Mouse (Mus musculus): ENCODE data around the gene Stim2.

GRCm38 (mm10) chr5:54073291-54073690 is 75.0 kb downstream of the Stim2 start:
- TF ChIP-seq JUND (conservative IDR thresholded peaks at IDR 0.05; ENCODE audit: low read depth, low read length) (no peak), TBP (conservative IDR thresholded peaks at IDR 0.05; ENCODE audit: low read depth, low read length) (no peak), POLR2A (IDR thresholded peaks at IDR 0.05; ENCODE audit: low read depth, low read length) (no peak), MYC (IDR thresholded peaks at IDR 0.05; ENCODE audit: low read depth, low read length) (no peak), GABPA (IDR thresholded peaks at IDR 0.05; ENCODE audit: insufficient replicate concordance, low read depth, low read length) (no peak), KAT2A (IDR thresholded peaks at IDR 0.05; ENCODE audit: insufficient replicate concordance, low read length) (no peak), CTCF (conservative IDR thresholded peaks at IDR 0.05 in 1 of 2, IDR thresholded peaks at IDR 0.05 in 1 of 2; ENCODE audit: low read depth in 2 of 2, low read length in 2 of 2) (no peak), NELFE (IDR thresholded peaks at IDR 0.05; ENCODE audit: low read depth, low read length) (no peak)

Data from CH12.LX (cell line).